In the genomic region with DNA sequence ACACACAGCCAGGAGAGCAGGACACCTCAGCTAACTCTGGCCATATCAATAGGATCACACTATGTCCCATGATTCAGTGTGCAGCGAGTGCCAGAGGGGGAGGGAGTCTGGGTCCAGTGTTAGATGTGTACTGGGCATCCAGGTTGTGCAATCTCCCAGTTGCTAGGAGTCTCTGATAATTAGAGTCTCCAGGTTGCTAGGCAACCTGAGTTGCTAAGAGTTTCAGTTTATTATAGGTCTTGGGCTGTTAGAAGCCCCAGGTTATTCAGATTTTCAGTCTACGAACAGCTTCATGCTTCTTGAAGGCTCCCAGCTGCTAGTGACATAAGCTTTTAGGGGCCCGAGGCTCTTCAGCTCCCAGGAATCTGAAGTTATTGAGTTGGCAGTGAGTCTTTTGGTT, we compare ENCODE assay signal across 17 mouse cellular contexts. TPM values are rescaled to one million over a fixed set of nuclear protein-coding genes. Genes with fewer than 3 reads are reported as not detected.
DNase-seq lines count a peak whose midpoint lies in the region; ATAC-seq and TF ChIP-seq lines count a peak whose summit lies in the region.
"Had no signal": no experiment of that assay in that cellular context is flagged by ENCODE, and none has a peak within 500 bp of the region (broad histone marks: within the 10 kb centered on the region; RNA-seq: fewer than 3 reads in every experiment).

No protein-coding gene starts in this region.

- TF ChIP-seq POLR2A in liver, adult 2 months (IDR thresholded peaks at IDR 0.05; ENCODE audit: extremely low read depth, insufficient read depth, low read length), result no peak

- no peaks in the 10 kb centered on the region for H3K9me3 ChIP-seq in liver, embryonic 11.5 days (ENCODE audit: control insufficient read depth, low read length)
- H3K9me3 ChIP-seq: kidney, embryonic 15.5 days; limb, embryonic 12.5 days; neural tube, embryonic 13.5 days had no signal

- no peak overlapping the region for H3K4me2 ChIP-seq in liver, embryonic 11.5 days
- H3K4me2 ChIP-seq: kidney, embryonic 15.5 days; limb, embryonic 12.5 days; neural tube, embryonic 13.5 days had no signal

- H3K4me1 ChIP-seq in liver, adult 2 months (ENCODE audit: control insufficient read depth, insufficient read depth, low read length), result no peaks in the 10 kb centered on the region
- H3K4me1 ChIP-seq in liver, embryonic 11.5 days (replicated peaks; ENCODE audit: control insufficient read depth, insufficient read depth, low read length), result no peaks in the 10 kb centered on the region
- H3K4me1 ChIP-seq: limb, embryonic 12.5 days had no signal

- H3K4me3 ChIP-seq in liver, adult 2 months (ENCODE audit: insufficient read depth, low read depth, low read length), result no peak overlapping the region
- no peak overlapping the region for H3K4me3 ChIP-seq in liver, embryonic 11.5 days (ENCODE audit: low read depth, low read length)
- H3K4me3 ChIP-seq: kidney, embryonic 15.5 days; limb, embryonic 12.5 days; neural tube, embryonic 13.5 days had no signal

- no peak for TF ChIP-seq CTCF in liver, adult 2 months (IDR thresholded peaks at IDR 0.05; ENCODE audit: low read depth, low read length)

- H3K27me3 ChIP-seq in liver, adult 2 months (ENCODE audit: control insufficient read depth, insufficient read depth, low read length), result no peaks in the 10 kb centered on the region
- H3K27me3 ChIP-seq in liver, embryonic 11.5 days (replicated peaks; ENCODE audit: control insufficient read depth, insufficient read depth, low read length), result no peaks in the 10 kb centered on the region
- H3K27me3 ChIP-seq: kidney, embryonic 15.5 days had no signal

- no peak overlapping the region for H3K9ac ChIP-seq in liver, adult 2 months (ENCODE audit: low read depth, low read length)
- H3K9ac ChIP-seq in liver, embryonic 11.5 days (ENCODE audit: low read depth, low read length), result no peak overlapping the region
- H3K9ac ChIP-seq: kidney, embryonic 15.5 days; limb, embryonic 12.5 days; neural tube, embryonic 13.5 days had no signal

- H3K27ac ChIP-seq in liver, adult 2 months (replicated peaks; ENCODE audit: insufficient read depth, low read depth, low read length), result no peak overlapping the region
- H3K27ac ChIP-seq in liver, embryonic 11.5 days (ENCODE audit: low read depth, low read length), result no peak overlapping the region
- H3K27ac ChIP-seq: kidney, embryonic 15.5 days; limb, embryonic 12.5 days; neural tube, embryonic 13.5 days had no signal

- H3K36me3 ChIP-seq in liver, adult 2 months (ENCODE audit: control insufficient read depth, insufficient read depth, low read length), result no peaks in the 10 kb centered on the region
- H3K36me3 ChIP-seq in liver, embryonic 11.5 days (ENCODE audit: control insufficient read depth, insufficient read depth, low read length), result no peaks in the 10 kb centered on the region
- H3K36me3 ChIP-seq: kidney, embryonic 15.5 days; limb, embryonic 12.5 days; neural tube, embryonic 13.5 days had no signal

- H3K79me2 ChIP-seq in liver, adult 2 months (ENCODE audit: control insufficient read depth, insufficient read depth, low read length), result no peaks in the 10 kb centered on the region

- no peak for ATAC-seq in liver, embryonic 11.5 days (replicated peaks; ENCODE audit: low FRiP score)
- ATAC-seq in CD4-positive, CD25-positive, alpha-beta regulatory T cell, adult 4 months, result no peak

- peak; percentile 83 for DNase-seq in liver, adult 2 months (ENCODE audit: extremely low read depth, low read depth, low spot score)
- no peak for DNase-seq in liver, embryonic 11.5 days (ENCODE audit: low spot score)
- peak; percentile 76 for DNase-seq in NIH3T3 (ENCODE audit: low read depth)
- peak; percentile 57 for DNase-seq in brain, adult 2 months (ENCODE audit: low read depth, low spot score)
- peak; percentile 25 for DNase-seq in lung, postnatal 14 days
- no peak for DNase-seq in ovary, postnatal 14 days (ENCODE audit: low spot score)
- DNase-seq: cerebellum, postnatal 25 days; heart, postnatal 14 days had no signal

- WGBS in liver, adult 2 months, result 49% methylated on average over 3 of the region's 3 CpGs
- WGBS in liver, embryonic 11.5 days, result 60% methylated on average over 3 of the region's 3 CpGs

RNA-seq across cellular contexts. Expression of a gene that starts 5.2 kb away (rescaled TPM):
- total RNA-seq in liver, adult 2 months (2014; rRNA removed), result not detected in 2 replicates
- not detected in 2 replicates for polyA plus RNA-seq in liver, adult 2 months (2012; rRNA removed)
- not detected in 2 replicates for polyA plus RNA-seq in liver, embryonic 11.5 days (2014; fragmentation: Nextera tagmentation; extraction: Ambion mirVana)
- polyA plus RNA-seq in CD4-positive, CD25-positive, alpha-beta regulatory T cell, adult 4 months (2017; shearing (Covaris generic)), result not detected
- total RNA-seq: heart, postnatal 14 days; layer of hippocampus, postnatal 14 days; megakaryocyte-erythroid progenitor cell, adult 5-6 weeks had no signal
- polyA plus RNA-seq: embryonic facial prominence, embryonic 14.5 days; frontal cortex, adult 2 months; kidney, embryonic 15.5 days; limb, embryonic 12.5 days; neural tube, embryonic 13.5 days; urinary bladder, adult 2 months had no signal

RNA-seq across cellular contexts. Expression of a gene that starts 43.0 kb away (rescaled TPM):
- 17.9 and 19.9 TPM in 2 replicates for total RNA-seq in liver, adult 2 months (2014; rRNA removed)
- 18.3 and 29.7 TPM in 2 replicates for polyA plus RNA-seq in liver, adult 2 months (2012; rRNA removed)
- 49.0 and 52.3 TPM in 2 replicates for polyA plus RNA-seq in liver, embryonic 11.5 days (2014; fragmentation: Nextera tagmentation; extraction: Ambion mirVana)
- polyA plus RNA-seq in CD4-positive, CD25-positive, alpha-beta regulatory T cell, adult 4 months (2017; shearing (Covaris generic)), result not detected

Comparison
In these comparisons a context has a peak if more than half of its experiments do, and no peak if none do; other contexts are left out.
1. DNase-seq: peak in liver, adult 2 months (single experiment), NIH3T3 (single experiment), brain, adult 2 months (single experiment) and lung, postnatal 14 days (single experiment); none in liver, embryonic 11.5 days (single experiment) and ovary, postnatal 14 days (single experiment).
2. RNA of a gene that starts 43.0 kb away (polyA plus RNA-seq): 49.0 to 52.3 TPM in liver, embryonic 11.5 days and 18.3 to 29.7 TPM in liver, adult 2 months; not detected in CD4-positive, CD25-positive, alpha-beta regulatory T cell, adult 4 months; every median in the first group is over 10 times any median in the second.